Mouse (Mus musculus) adrenal gland, postnatal 10 days (tissue): Measurements from ENCODE around the gene Cd302. TPM values are rescaled to one million over a fixed set of nuclear protein-coding genes. Genes with fewer than 3 reads are reported as not detected.

Experiments used
- DNase-seq: peaks from one replicate; pipeline ENCODE4 v3.0.0; 2021; ENCODE audit warnings: mixed read lengths
- total RNA-seq, 2 experiments: library from RNA; stranded (reverse); gene quantifications; 2 replicates each; pipeline ENCODE4 v1.2.3; 2021

Cd302 gene
- total RNA-seq, 2 experiments from 2014 or later = 45.6 to 64.8 TPM

GRCm38 (mm10) chr2:60253506-60253905 is 30.8 kb downstream of the Cd302 start:
- no peak for DNase-seq

GRCm38 (mm10) chr2:60252782-60253181 is 31.5 kb downstream of the Cd302 start:
- DNase-seq = no peak

- no peak for DNase-seq
Observed at GRCm38 (mm10) chr2:60234506-60234905, 49.8 kb downstream of the Cd302 start.

- DNase-seq = peak; percentile 42
Observed at GRCm38 (mm10) chr2:60233147-60233546, 51.1 kb downstream of the Cd302 start.

- DNase-seq = no peak
Observed at GRCm38 (mm10) chr2:60230361-60230760, 53.9 kb downstream of the Cd302 start.

GRCm38 (mm10) chr2:60228470-60228869 is 55.8 kb downstream of the Cd302 start:
- no peak for DNase-seq

GRCm38 (mm10) chr2:60223489-60223888 is 60.8 kb downstream of the Cd302 start:
- no peak for DNase-seq

- DNase-seq = no peak
Observed at GRCm38 (mm10) chr2:60221954-60222353, 62.3 kb downstream of the Cd302 start.

- peak; percentile 57 for DNase-seq
Observed at GRCm38 (mm10) chr2:60221236-60221635, 63.1 kb downstream of the Cd302 start.

- no peak for DNase-seq
Observed at GRCm38 (mm10) chr2:60217620-60218019, 66.7 kb downstream of the Cd302 start.

GRCm38 (mm10) chr2:60216547-60217153 is 67.6 kb downstream of the Cd302 start:
- no peak for DNase-seq

- no peak for DNase-seq
Observed at GRCm38 (mm10) chr2:60214683-60215082, 69.6 kb downstream of the Cd302 start.

GRCm38 (mm10) chr2:60212488-60212887 is 71.8 kb downstream of the Cd302 start:
- DNase-seq = no peak

GRCm38 (mm10) chr2:60210821-60211220 is 73.5 kb downstream of the Cd302 start:
- DNase-seq = no peak

GRCm38 (mm10) chr2:60209703-60210651 is 74.3 kb downstream of the Cd302 start, which contains the start of the genes Baz2b and March7:
TSS of gene Baz2b (minus strand) at chr2:60209839.
TSS of gene March7 (plus strand) at chr2:60209887.
- DNase-seq = peak; percentile 94

- peak; percentile 73 for DNase-seq
Observed at GRCm38 (mm10) chr2:60209122-60209611, 75.1 kb downstream of the Cd302 start.

GRCm38 (mm10) chr2:60205795-60206194 is 78.5 kb downstream of the Cd302 start:
- DNase-seq = no peak

GRCm38 (mm10) chr2:60204162-60204561 is 80.1 kb downstream of the Cd302 start:
- DNase-seq = no peak

GRCm38 (mm10) chr2:60203733-60204132 is 80.6 kb downstream of the Cd302 start:
- no peak for DNase-seq

- DNase-seq = no peak
Observed at GRCm38 (mm10) chr2:60202900-60203530, 81.3 kb downstream of the Cd302 start.
